Mouse (Mus musculus) heart, postnatal 10 days (tissue): Measurements from ENCODE around the gene Nrde2. TPM values are rescaled to one million over a fixed set of nuclear protein-coding genes. Genes with fewer than 3 reads are reported as not detected.

Source experiments
- DNase-seq, 2 experiments: peaks; one replicate each; pipeline ENCODE4 v3.0.0; 2021
- intact Hi-C: fragments of 180-260 bp; cut with DNase I; formaldehyde crosslinking; loops from one replicate; pipeline ENCODE4 v1.15.1; 2025
- total RNA-seq, 2 experiments: library from RNA; stranded (reverse); gene quantifications; 2 replicates each; pipeline ENCODE4 v1.2.3; 2021

The Nrde2 gene
- total RNA-seq, 2 experiments from 2014 or later, result 12.5 to 14.2 TPM

GRCm38 (mm10) chr12:100128522-100128921, 30.9 kb downstream of the Nrde2 start:
- no peak for DNase-seq
- intact Hi-C loops, result no loop called here

DNA sequence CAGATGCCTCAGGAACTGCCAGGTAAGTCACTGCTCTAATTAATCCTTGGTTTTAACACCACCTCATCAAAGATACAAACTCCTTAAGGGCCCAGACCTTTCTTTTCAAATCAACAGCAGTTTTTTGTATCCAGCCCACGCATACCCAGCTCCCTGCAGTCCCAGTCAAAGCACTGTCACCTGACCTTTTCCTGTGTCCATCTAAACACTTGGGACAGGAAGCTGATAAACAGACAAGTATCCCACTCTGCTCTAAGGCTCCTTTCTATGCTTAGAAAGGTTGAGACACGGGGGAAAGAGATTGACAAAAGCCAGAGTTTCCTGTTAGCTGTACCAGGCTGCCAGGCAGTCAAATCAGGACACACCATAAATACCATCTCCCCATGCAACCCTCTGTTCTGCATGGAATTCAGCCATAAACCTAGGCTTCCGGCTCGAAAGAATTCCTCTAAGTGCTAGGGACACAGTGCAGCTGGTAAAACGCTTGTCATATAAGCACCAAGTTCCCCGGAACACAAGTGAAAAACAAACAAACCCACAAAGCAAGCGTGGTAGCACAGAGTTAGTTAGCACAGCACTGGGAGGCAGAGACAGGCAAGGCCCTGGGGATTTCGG, 31.5 kb downstream of the Nrde2 start:
- intact Hi-C loops, result no loop called here
- DNase-seq, result peak; percentile 52 to 66

DNA sequence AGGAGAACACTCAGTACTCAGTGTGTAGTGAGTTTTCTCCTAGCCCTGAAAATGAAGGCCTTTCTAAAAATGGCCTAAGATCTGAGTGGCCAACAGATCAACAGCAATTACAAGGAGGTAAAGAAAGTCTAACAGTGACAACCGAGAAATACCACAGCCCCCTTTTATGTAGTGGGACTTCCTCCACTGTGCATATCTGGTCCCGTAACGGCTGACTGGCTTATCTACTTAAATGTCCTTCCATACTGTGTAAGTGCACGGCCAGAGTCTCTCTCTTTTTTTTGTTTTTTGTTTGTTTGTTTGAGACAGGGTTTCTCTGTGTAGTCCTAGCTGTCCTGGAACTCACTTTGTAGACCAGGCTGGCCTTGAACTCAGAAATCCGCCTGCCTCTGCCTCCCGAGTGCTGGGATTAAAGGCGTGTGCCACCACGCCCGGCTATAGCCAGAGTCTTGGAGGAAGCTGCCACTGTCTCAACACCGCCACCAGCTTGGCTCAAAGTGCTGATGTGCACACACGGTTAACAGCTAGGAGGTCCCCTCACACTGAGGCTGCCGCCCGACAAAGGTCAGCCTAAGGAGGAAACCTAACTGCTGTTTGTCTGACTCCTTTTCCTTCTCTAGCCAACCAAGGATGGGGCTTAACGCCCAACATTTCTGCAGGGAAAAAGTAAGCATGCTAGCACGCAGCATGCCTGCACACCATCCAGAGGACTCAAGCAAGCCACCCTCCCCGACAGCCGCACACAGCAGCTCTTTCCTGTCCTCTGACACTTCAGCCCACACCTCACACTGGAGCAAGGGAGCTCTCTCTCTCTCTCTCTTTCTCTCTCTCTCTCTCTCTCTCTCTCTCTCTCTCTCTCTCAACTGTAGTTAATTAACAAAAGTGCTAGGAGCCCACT, 32.2 kb downstream of the Nrde2 start:
- DNase-seq, result peak in 1 of 2 experiments; percentile 38

DNA sequence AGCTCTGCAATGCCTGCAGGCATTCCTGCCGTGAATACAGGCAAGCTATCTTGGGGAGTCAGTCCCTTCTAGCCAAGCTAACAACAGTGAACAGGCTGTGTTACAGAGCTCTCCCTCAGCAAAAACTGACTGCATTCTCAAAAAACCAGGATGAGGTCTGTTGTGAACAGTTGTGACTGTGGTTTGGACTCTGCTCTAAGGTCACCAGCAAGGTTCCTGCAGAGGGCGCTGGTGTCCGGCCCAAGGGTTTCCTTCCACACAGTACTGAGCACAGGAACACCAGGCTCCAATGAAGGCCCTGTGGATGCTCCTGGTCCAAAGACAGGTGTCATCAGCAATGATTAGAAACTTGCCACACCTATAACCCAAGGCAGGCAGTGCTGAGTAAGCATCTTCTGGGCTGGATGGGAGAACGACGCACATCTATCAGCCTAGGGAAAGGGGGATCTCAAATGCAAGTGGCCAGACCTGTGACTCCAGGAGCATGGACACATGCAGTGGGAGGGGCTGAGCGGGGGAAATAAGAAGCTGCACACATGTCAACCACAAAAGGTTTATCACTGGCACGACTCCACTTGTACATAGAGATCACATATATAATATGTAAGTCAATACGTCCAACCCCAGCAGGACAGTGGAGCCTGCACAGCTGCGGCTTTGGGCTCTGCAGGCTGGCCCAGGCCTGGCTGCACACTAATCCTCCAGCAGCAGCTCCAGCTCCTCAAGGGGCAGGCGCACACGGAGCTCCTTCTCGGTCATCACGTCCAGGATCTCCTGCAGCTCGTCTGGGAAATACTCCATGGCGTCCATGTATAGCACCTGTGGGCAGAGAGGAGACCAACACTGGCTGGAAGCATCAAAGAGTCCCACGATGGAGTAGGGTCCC, 34.3 kb downstream of the Nrde2 start:
- DNase-seq, result no peak
- intact Hi-C loops, result no loop called here

More for the DNA sequence above, 32.2 kb downstream of the Nrde2 start:
- intact Hi-C loops, result no loop called here

DNA sequence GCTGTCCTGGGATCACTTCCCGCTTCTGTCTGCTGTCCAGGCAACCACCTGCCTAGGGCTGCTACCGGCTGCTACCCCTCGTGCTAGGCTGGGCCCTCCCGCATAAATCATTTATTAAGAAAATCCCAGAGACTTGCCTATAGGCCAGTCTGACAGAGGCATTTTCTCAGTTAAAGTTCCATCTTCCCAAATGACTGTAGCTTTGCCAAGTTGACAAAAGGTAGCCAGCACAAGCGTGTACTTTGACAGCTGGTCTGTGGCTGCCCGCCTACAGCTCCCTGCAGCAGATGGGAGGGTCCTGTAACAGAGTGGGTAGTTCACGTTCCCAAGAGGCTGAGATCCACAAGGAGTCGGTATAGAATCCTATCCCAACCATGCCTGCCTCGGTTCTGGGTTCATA, 36.0 kb downstream of the Nrde2 start:
- peak in 1 of 2 experiments; percentile 26 for DNase-seq
- intact Hi-C loops, result no loop called here

- intact Hi-C loops, result no loop called here
- peak; percentile 54 to 57 for DNase-seq
Observed at GRCm38 (mm10) chr12:100122921-100123381, 36.5 kb downstream of the Nrde2 start.

- intact Hi-C loops, result no loop called here
- no peak for DNase-seq
Observed at GRCm38 (mm10) chr12:100115982-100116381, 43.5 kb downstream of the Nrde2 start.

GRCm38 (mm10) chr12:100109986-100110696, 49.3 kb downstream of the Nrde2 start, which contains the start of gene Psmc1:
Gene Psmc1, plus strand, starts transcription at chr12:100110154.
- intact Hi-C loops, result loop anchor here (5.0 kb wide), 1 partner anchor 143 kb away; no protein-coding TSS in a partner anchor
- DNase-seq, result peak; percentile 87 to 91

DNA sequence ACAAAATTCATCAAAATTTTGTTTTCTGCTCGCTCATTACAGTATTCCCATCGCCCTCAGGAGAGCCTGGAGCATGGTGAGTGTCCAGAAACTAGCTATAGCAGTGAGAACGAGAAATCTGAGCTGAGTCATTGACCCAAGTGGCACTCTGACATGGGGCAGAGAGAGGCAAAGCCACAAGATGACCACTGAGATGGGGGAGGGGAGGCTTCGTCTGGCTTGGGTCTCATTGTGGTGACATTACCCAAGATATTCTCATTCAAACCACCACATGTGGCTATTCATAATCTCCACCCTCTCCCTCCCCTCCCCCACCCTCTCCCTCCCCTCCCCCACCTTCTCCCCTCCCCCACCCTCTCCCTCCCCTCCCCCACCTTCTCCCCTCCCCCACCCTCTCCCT, 52.0 kb downstream of the Nrde2 start:
- intact Hi-C loops, result loop anchor here (2.0 to 5.0 kb wide), 2 partner anchors 140 to 207 kb away; no protein-coding TSS in a partner anchor
- no peak for DNase-seq

GRCm38 (mm10) chr12:100106275-100106895, 53.1 kb downstream of the Nrde2 start:
- DNase-seq, result peak; percentile 79 to 88
- intact Hi-C loops, result loop anchor here (1.0 to 5.0 kb wide), 4 partner anchors 139 to 1022 kb away; no protein-coding TSS in a partner anchor

DNA sequence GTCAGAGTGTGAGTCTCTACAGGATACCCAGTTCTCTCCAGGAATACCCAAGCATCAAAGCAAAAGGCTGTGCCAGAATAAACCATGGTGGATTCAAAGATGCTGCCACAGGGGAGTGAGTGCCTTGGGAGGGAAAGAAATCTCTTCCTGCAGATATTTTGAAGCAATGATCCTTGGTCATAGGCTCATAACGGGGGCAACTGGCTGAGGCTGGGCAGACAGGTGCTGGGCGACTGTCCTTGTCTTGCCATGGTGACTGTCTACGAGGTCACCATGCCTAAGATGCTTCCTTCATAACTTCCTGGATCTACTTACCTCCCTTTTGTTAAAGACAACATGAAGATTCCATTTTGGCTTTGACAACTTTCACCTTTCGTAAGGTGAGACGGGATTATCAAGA, 54.9 kb downstream of the Nrde2 start:
- DNase-seq, result no peak
- intact Hi-C loops, result no loop called here

DNA sequence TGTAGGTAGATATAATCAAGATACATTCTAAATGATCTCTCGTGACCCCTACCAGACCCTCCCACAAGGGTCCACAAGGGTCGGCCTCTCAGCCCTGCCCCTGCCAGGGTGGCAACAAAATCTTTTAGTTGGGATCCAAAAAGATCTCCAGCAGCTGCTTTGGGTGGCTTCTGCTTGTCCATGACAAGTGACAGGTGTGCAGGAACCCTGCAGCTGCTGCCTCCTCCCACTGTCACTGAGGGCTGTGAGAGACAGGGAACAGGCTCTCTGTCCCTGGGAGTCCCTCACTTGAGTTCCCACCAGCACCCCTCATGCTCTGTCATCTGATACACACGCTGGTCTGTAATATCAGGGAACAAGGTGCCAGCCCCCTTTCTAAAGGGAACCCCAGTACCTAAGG, 57.8 kb downstream of the Nrde2 start:
- intact Hi-C loops, result no loop called here
- no peak for DNase-seq

GRCm38 (mm10) chr12:100100707-100101030, 58.8 kb downstream of the Nrde2 start:
- no peak for DNase-seq
- intact Hi-C loops, result no loop called here

DNA sequence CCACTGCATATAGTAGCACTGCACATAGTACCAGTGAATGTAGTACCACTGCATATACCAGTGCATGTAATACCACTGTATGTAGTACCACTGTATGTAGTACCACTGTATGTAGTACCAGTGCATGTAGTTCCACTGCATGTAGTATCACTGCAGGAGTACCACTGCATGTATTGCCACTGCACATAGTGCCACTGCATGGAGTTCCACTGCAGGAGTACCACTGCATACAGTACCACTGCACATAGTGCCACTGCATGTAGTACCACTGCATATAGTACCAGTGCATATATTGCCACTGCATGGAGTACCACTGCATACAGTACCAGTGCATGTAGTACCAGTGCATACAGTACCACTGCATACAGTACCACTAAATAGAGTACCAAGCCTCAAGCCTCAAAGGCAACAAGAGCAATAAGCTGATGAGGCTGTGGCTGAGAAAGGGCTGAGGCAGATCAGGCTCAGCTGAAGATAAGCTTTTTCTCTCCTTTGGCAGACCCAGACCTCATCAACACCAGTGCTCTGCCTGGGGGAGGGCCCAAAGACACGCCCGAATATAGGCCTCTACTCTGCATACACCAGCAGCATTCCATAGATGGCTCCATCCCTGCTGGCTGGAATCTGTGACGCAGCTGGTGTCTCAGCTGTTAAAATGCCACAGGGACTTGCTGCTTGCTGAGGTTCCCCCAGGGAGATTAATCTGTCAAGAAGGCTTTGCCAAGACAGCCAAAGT, 59.3 kb downstream of the Nrde2 start:
- DNase-seq, result peak; percentile 43 to 47
- intact Hi-C loops, result no loop called here

DNA sequence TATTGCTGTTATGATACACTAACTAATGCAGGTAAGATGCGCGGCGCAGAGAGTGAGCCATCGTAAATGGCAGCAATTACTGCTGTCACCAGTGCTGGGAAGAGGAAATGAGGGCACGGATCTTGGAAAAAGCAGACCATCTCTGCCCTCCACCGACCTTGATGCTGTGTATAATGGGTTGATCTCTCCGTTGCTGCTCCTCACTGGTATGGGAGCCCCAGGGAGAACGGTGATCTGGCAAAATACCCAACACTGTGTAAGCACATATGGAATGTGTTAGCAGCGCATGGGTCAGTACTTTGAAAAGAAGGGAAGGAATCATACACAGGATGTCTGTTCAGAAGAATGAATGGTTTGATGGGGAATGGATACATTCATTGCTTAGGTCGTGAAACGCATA, 66.4 kb downstream of the Nrde2 start:
- intact Hi-C loops, result no loop called here

GRCm38 (mm10) chr12:100090750-100091149, 68.7 kb downstream of the Nrde2 start:
- intact Hi-C loops, result no loop called here
- no peak for DNase-seq

More for the DNA sequence above, 66.4 kb downstream of the Nrde2 start:
- no peak for DNase-seq

GRCm38 (mm10) chr12:100089265-100089664, 70.2 kb downstream of the Nrde2 start:
- intact Hi-C loops, result no loop called here
- DNase-seq, result peak in 1 of 2 experiments; percentile 40

GRCm38 (mm10) chr12:100088026-100088425, 71.4 kb downstream of the Nrde2 start:
- intact Hi-C loops, result no loop called here

More at GRCm38 (mm10) chr12:100088026-100088425, 71.4 kb downstream of the Nrde2 start:
- DNase-seq, result no peak
